Mouse (Mus musculus) neutrophil, adult 5-6 weeks (primary cell): Measurements from ENCODE around the gene Nr3c2. TPM values are rescaled to one million over a fixed set of nuclear protein-coding genes. Genes with fewer than 3 reads are reported as not detected.

Experiments used
- ATAC-seq: fragments of 151-379, 151-347 bp; 2 replicates; pipeline ENCODE4 v1.8.0; 2017; ENCODE audit warnings: mild to moderate bottlenecking, moderate TSS enrichment; ENCODE audit not compliant: insufficient number of reproducible peaks, poor library complexity, low FRiP score, severe bottlenecking; ENCODE audit errors: extremely low read depth
- total RNA-seq: library from RNA; stranded (forward); fragments of 200-1000 nt; gene quantifications from 2 replicates; pipeline ENCODE4 v1.2.3, GENCODE M21; 2017

The Nr3c2 gene
- total RNA-seq: 3.4 and 4.4 TPM in 2 replicates

GRCm38 (mm10) chr8:76899411-76900154 is at the start of gene Nr3c2:
Gene Nr3c2 (plus strand): TSS chr8:76899442.
- ATAC-seq: no peak

DNA sequence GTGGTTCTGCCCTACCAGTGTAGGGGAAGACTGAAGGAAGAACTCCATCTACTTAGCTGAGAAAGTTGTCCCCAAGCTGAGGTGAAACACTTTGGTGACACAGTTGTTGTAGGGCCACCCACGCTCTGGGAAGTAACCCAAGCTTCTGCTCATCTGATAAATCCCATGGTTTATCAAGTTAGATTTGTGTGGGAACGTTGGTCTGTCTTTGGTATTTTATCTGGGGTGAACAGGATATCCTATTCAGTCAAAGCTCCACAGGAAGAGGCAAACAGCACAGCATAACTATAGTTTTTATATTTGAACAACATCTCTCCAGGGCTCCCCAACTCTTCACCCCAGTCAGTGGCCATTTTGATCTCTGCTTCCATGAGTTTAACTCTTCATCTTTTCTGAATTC is 40.7 kb upstream of the Nr3c2 start:
- ATAC-seq: no peak

- ATAC-seq: no peak
These were observed 39.5 kb upstream of the Nr3c2 start for GRCm38 (mm10) chr8:76859709-76860108.

- ATAC-seq: no peak
These were observed 36.2 kb upstream of the Nr3c2 start for GRCm38 (mm10) chr8:76863066-76863465.

DNA sequence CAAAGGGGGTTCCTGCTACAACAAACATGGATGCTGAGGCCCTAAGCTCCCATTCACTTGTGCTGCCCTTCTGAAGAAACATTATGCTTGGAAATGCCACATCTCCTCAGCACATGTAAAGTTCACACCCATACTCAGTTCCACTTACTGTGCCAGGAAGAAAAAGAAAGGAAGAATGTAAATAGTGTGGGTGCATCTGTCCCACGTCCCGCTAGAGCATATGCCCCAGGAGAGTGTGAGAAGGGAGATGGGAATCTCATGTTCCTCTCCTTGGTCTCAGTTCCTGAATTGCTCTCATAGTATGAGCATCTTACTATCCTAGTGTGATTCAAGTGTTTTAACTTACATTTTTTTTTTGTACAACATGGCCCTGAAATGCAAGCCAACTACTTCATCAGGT is 22.4 kb upstream of the Nr3c2 start:
- ATAC-seq: no peak

DNA sequence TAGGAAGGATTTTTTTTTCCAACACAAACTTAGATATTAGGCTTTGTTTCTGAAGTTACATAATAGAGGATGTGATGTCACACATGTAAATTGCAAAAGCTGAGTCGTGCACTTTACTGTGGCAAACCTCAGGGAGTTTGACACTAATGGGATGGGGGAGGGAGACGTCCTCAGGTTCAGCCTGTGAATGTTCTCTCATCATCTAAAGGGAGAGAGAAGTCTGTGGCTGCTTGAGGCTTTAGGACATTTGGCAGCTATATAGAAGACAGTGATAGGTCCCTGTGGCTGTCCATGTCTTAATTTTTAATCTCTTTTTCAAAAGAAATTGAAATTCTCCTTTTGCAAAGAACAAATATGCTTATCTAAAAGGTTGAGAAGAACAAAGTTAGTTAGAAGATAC is 2.2 kb upstream of the Nr3c2 start:
- ATAC-seq: no peak

- no peak for ATAC-seq
These were observed 376 bp upstream of the Nr3c2 start for GRCm38 (mm10) chr8:76898721-76899410.

- no peak for ATAC-seq
These were observed 1.2 kb downstream of the Nr3c2 start for GRCm38 (mm10) chr8:76900155-76901141.

GRCm38 (mm10) chr8:76901430-76902204 is 2.4 kb downstream of the Nr3c2 start:
- peak; percentile 88 for ATAC-seq

DNA sequence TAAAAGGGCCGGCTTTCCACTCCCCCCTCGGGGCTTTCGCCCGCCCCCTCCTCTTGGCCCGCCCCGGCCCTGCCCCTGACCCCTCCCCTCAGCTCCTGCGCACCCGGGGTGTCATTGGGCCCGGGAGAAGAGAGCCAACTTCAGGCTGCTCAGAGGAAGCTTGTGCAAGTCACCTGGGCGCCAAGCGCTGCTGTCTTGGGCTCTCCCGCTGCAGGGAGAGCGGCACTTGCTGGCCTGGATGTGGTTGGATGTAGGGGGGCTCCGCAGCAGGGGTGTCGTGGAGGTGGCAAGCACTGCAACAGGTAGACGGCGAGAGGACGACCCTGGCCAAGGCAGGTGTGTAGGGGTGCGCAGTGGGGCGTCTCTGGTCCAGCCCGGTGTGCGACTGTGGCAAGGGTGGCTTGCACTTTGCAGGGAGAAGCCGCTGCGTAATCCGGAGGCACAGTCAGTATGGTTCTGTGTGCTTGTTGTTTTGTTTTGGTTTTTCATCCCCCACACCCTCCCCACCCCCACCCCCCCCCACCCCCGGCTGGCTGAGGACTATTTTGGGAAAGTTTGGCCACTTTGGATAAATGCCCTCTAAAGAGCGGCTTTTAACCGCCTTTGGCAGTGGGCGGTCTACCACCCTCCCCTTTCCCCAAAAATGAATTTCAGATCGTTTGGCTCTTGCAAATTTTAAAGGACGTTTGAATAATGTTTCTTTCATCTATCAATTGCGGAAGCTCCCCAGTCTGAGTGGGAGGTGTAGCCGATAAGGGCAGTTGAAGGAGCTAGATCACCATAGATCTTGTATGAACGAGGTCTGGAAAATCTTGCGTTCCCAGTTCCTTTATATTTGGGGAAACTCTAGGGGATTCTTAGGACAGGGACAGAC is 3.2 kb downstream of the Nr3c2 start:
- ATAC-seq: no peak

- no peak for ATAC-seq
These were observed 12.0 kb downstream of the Nr3c2 start for GRCm38 (mm10) chr8:76911206-76911605.

DNA sequence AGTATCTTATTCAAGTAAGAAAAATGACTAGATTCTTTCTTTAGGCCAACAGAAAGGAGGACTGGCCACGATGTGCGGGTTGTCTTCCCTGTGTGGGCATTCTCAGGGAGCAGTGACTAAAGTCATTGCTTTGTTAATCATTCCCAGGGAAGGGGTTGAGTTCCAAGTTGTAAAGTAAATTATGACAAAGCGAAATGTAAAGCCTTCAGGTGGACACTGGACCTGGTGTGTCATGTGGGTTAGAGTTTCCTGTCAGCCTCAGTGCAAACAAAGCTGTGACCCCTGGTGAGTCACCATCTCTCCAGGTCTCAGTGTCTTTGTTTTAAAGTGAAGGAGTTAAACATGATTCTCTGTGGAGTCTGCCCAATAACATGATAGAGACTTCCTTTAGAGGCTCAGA is 13.4 kb downstream of the Nr3c2 start:
- ATAC-seq: no peak

GRCm38 (mm10) chr8:76913207-76913606 is 14.0 kb downstream of the Nr3c2 start:
- no peak for ATAC-seq

GRCm38 (mm10) chr8:76915260-76915659 is 16.0 kb downstream of the Nr3c2 start:
- no peak for ATAC-seq

- ATAC-seq: no peak
These were observed 20.3 kb downstream of the Nr3c2 start for GRCm38 (mm10) chr8:76919546-76919945.

GRCm38 (mm10) chr8:76924150-76924549 is 24.9 kb downstream of the Nr3c2 start:
- no peak for ATAC-seq

DNA sequence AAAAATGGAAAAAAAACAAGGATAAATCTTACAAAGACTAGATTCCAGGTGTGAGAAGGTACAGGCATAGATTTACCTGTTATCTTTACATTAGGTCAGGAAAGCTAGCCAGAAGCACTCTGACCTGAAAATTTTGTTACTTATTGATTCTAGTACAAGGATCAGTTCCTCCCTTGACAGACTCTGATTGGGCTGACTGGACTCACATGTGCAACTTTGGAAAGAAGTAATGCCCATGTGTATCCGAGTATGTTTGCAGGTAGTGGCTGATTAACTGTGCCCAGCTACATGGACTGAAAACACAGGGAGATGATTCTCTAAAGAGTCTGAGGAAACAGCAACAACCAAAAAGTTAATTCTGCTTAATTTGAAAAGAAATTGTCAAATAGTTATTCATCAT is 29.1 kb downstream of the Nr3c2 start:
- no peak for ATAC-seq

- no peak for ATAC-seq
These were observed 29.6 kb downstream of the Nr3c2 start for GRCm38 (mm10) chr8:76928808-76929207.
